In genomic region chr2:37703230-37703954, GRCm38 (mm10) we compare ENCODE assay signal across 8 mouse cellular contexts. TPM values are rescaled to one million over a fixed set of nuclear protein-coding genes. Genes with fewer than 3 reads are reported as not detected.
DNase-seq lines count a peak whose midpoint lies in the region; ATAC-seq lines count a peak whose summit lies in the region.

Strbp (minus strand) TSS chr2:37703859.

- peak within 1 kb of the TSS; percentile 97 for H3K9ac ChIP-seq in heart, embryonic 14.5 days (ENCODE audit: low read length)
- H3K9ac ChIP-seq in liver, embryonic 12.5 days = peak within 1 kb of the TSS; percentile 96

- peak; percentile 80 for ATAC-seq in heart, embryonic 14.5 days (ENCODE audit: insufficient number of reproducible peaks, insufficient read depth, low FRiP score, low read depth)
- peak; percentile 90 for ATAC-seq in liver, embryonic 12.5 days

- peak within 1 kb of the TSS; percentile 87 to 97 for H3K4me3 ChIP-seq in heart, embryonic 14.5 days (ENCODE audit: control insufficient read depth in 1 of 2, insufficient read depth in 1 of 2, low read depth in 1 of 2, low read length in 2 of 2)
- H3K4me3 ChIP-seq in liver, embryonic 12.5 days = peak within 1 kb of the TSS; percentile 91

- H3K9me3 ChIP-seq in heart, embryonic 14.5 days (ENCODE audit: control insufficient read depth, low read length) = no peaks in the 10 kb centered on the region
- no peaks in the 10 kb centered on the region for H3K9me3 ChIP-seq in liver, embryonic 12.5 days (replicated peaks)

- peak; percentile 93 for DNase-seq in CD8-positive naive resting alpha-beta T cell, adult 2 months (ENCODE audit: low read depth in 2 of 2, low spot score in 2 of 2)
- peak; percentile 85 for DNase-seq in c-Kit-negative CD71-positive TER-119-positive erythroid progenitor cells, embryonic 14.5 days (ENCODE audit: low read depth, low spot score)
- peak; percentile 38 for DNase-seq in fibroblast of lung, adult 2 months (ENCODE audit: low read depth)
- peak; percentile 97 for DNase-seq in kidney, postnatal 10 days
- DNase-seq in naive thymus-derived CD4-positive, alpha-beta T cell, adult 2 months (ENCODE audit: low read depth) = peak; percentile 97
- DNase-seq in splenic B cell, adult 2 months (ENCODE audit: low read depth, low spot score) = peak; percentile 98

- H3K27ac ChIP-seq in heart, embryonic 14.5 days (replicated peaks in 1 of 2; ENCODE audit: control insufficient read depth in 1 of 2, insufficient read depth in 1 of 2, low read depth in 2 of 2, low read length in 2 of 2) = peak within 1 kb of the TSS; percentile 77 to 94
- peak within 1 kb of the TSS; percentile 88 for H3K27ac ChIP-seq in liver, embryonic 12.5 days

- H3K4me2 ChIP-seq in heart, embryonic 14.5 days (ENCODE audit: low read length) = peak within 1 kb of the TSS; percentile 86
- peak within 1 kb of the TSS; percentile 97 for H3K4me2 ChIP-seq in liver, embryonic 12.5 days

- H3K27me3 ChIP-seq in heart, embryonic 14.5 days (ENCODE audit: control insufficient read depth, insufficient read depth, low read length) = no peaks in the 10 kb centered on the region
- H3K27me3 ChIP-seq in liver, embryonic 12.5 days (replicated peaks) = peaks cover 15% of the 10 kb centered on the region
- no peaks in the 10 kb centered on the region for H3K27me3 ChIP-seq in splenic B cell, adult 2 months (ENCODE audit: control insufficient read depth, insufficient read depth, low read length, poor library complexity, severe bottlenecking)

- H3K36me3 ChIP-seq in heart, embryonic 14.5 days (ENCODE audit: control insufficient read depth, insufficient read depth, low read length) = 0 out of 2 replicates have a peak, but pooled peaks cover 3% of the 10 kb centered on the region
- no peaks in the 10 kb centered on the region for H3K36me3 ChIP-seq in liver, embryonic 12.5 days
- no peaks in the 10 kb centered on the region for H3K36me3 ChIP-seq in splenic B cell, adult 2 months (ENCODE audit: control insufficient read depth, insufficient read depth, low read length, poor library complexity, severe bottlenecking)

- under 1% methylated on average over 85 of the region's 98 CpGs for WGBS in heart, embryonic 14.5 days
- WGBS in liver, embryonic 12.5 days (ENCODE audit: insufficient replicate concordance) = under 1% methylated on average over 91 of the region's 98 CpGs

- peaks cover 3 to 13% of the 10 kb centered on the region in 2 experiments for H3K4me1 ChIP-seq in heart, embryonic 14.5 days (ENCODE audit: control insufficient read depth in 2 of 2, insufficient read depth in 2 of 2, low read length in 2 of 2)
- peaks cover 32% of the 10 kb centered on the region for H3K4me1 ChIP-seq in liver, embryonic 12.5 days

RNA-seq across cellular contexts. Expression of gene Strbp, which starts in this region (rescaled TPM):
- 25.9 and 30.2 TPM in 2 replicates for polyA plus RNA-seq in heart, embryonic 14.5 days (2014; fragmentation: Nextera tagmentation; extraction: Ambion mirVana)
- polyA plus RNA-seq in liver, embryonic 12.5 days (2016; fragmentation: Nextera tagmentation; extraction: Ambion mirVana) = 24.1 and 24.3 TPM in 2 replicates

Comparison
In these comparisons a context has a peak if more than half of its experiments do, and no peak if none do; other contexts are left out.
1. Peak in every context shown above with its lines: DNase-seq, ATAC-seq, H3K4me3 ChIP-seq and H3K27ac ChIP-seq.
2. DNase-seq: peak in every context shown above with its lines; median percentile 98 in splenic B cell, adult 2 months; 97 in kidney, postnatal 10 days; 97 in naive thymus-derived CD4-positive, alpha-beta T cell, adult 2 months; 93 in CD8-positive naive resting alpha-beta T cell, adult 2 months; 85 in c-Kit-negative CD71-positive TER-119-positive erythroid progenitor cells, embryonic 14.5 days; 38 in fibroblast of lung, adult 2 months.